Mouse (Mus musculus) limb, embryonic 13.5 days (tissue): Measurements from ENCODE around the gene Lrrc38. TPM values are rescaled to one million over a fixed set of nuclear protein-coding genes. Genes with fewer than 3 reads are reported as not detected.

Source experiments
- ATAC-seq: fragments of 200-750 bp; cut with Nextera tagmentation; 2 replicates; pipeline ENCODE4 v1.8.0; 2017; ENCODE audit warnings: low read depth, moderate number of reproducible peaks, moderate TSS enrichment; ENCODE audit not compliant: low FRiP score
- H3K27ac ChIP-seq: fragments of 300-500 bp; sonication (generic); 2 replicates; pipeline ENCODE4 v1.5.1; 2015; ENCODE audit warnings: inconsistent platforms, mild to moderate bottlenecking, moderate library complexity
- H3K27me3 ChIP-seq: fragments of 300-500 bp; sonication (generic); 2 replicates; pipeline ENCODE4 v1.6.1; 2015; ENCODE audit warnings: mild to moderate bottlenecking, inconsistent platforms
- H3K36me3 ChIP-seq: fragments of 300-500 bp; sonication (generic); 2 replicates; pipeline ENCODE4 v1.6.1; 2015; ENCODE audit warnings: inconsistent platforms, mild to moderate bottlenecking, moderate library complexity
- H3K4me1 ChIP-seq: fragments of 300-500 bp; sonication (generic); 2 replicates; pipeline ENCODE4 v1.6.1; 2015; ENCODE audit warnings: inconsistent platforms
- H3K4me2 ChIP-seq: fragments of 300-500 bp; sonication (generic); replicated peaks from 2 replicates; pipeline ENCODE4 v1.6.1; 2015; ENCODE audit warnings: inconsistent platforms, mild to moderate bottlenecking, moderate library complexity
- H3K4me3 ChIP-seq: fragments of 300-500 bp; sonication (generic); 2 replicates; pipeline ENCODE4 v1.5.1; 2015; ENCODE audit warnings: moderate library complexity, mild to moderate bottlenecking, inconsistent platforms
- H3K9ac ChIP-seq: fragments of 300-500 bp; sonication (generic); 2 replicates; pipeline ENCODE4 v1.6.1; 2015; ENCODE audit warnings: mild to moderate bottlenecking, inconsistent platforms
- H3K9me3 ChIP-seq: fragments of 300-500 bp; sonication (generic); 2 replicates; pipeline ENCODE4 v1.6.1; 2016; ENCODE audit warnings: inconsistent platforms
- WGBS: fragments of 180-500 bp; shearing (Covaris S2); methylation state at CpG from one replicate; pipeline ENCODE4 v1.1.7; 2015; 5-methylcytosine and 5-hydroxymethylcytosine counted together
- polyA plus RNA-seq: library from polyadenylated mRNA; unstranded; fragments of >200 nt; fragmentation: Nextera tagmentation; extraction: Ambion mirVana; gene quantifications from 2 replicates; pipeline ENCODE4 v1.2.1, GENCODE M21; 2015

Lrrc38 gene
- 1.0 TPM in 2 replicates for polyA plus RNA-seq

DNA sequence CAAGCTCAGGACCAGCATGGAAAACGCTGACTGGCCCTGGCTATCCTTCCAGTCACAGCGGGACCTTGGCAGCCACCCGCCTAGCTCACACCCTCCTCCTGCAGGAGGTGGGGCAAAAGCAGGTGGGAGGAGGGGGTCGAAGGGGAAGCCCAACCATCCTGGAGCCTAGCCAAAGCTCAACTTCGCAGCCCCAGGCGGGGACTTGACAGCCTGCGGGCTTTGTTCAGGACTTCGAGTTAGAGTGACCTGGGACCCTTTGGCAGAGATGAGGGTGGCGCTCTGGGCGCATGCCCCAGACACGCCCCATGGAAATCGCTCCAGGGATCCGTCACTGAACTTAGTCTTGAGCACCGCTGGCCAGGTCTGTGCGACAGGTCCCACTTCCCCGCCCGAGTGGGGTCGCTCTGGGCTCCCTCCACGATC, at the start of gene Lrrc38:
TSS of gene Lrrc38 (plus strand) at position 274 of the 423 bp plus-strand sequence.
- Histone ChIP-seq H3K4me1 (peaks cover 22% of the 10 kb centered on the region), H3K27me3 (peaks cover 63% of the 10 kb centered on the region), H3K36me3 (no peaks in the 10 kb centered on the region), H3K4me3 (peak within 1 kb of the TSS; percentile 56), H3K9me3 (no peaks in the 10 kb centered on the region), H3K27ac (no peak within 1 kb of the TSS), H3K4me2 (peak within 1 kb of the TSS; percentile 99), H3K9ac (peak within 1 kb of the TSS; percentile 67)
- WGBS = under 1% methylated on average over 19 of the region's 19 CpGs
- ATAC-seq = peak; percentile 44; the same call in 1 of the 2 replicates

DNA sequence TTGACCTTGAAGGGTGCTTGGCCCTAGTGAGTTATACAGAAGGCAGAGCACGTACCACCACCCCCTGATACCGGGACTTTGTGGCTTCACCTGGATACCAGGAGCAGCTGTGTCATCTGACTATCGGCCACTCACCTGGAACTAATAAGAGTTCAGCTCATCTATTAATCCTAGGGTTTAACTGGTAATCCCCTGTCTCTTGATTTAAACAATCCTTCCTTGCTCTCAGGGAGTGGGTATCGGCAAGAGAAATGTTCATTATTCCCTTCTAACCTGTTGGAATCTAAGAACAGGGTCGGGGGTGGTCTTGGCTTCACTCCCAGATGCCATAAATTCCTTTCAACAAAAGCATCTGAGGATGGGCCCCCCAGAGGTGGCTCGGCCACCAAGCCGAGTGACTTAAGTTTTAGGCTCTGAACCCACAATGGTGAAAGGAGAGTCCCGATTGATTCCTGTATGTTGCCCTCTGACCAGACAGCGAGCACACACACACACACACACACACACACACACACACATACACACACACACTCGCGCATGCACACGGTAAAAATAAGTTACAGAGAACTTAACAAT, 49.4 kb upstream of the Lrrc38 start:
- no peaks in the 10 kb centered on the region for H3K9me3 ChIP-seq
- no peaks in the 10 kb centered on the region for H3K36me3 ChIP-seq
- WGBS = 5% methylated on average over 12 of the region's 12 CpGs
- H3K27ac ChIP-seq = peak overlapping the region; percentile 44; the same call in 1 of the 2 replicates
- H3K4me3 ChIP-seq = peak overlapping the region; percentile 53
- peak overlapping the region; percentile 88 for H3K4me2 ChIP-seq
- H3K27me3 ChIP-seq = no peaks in the 10 kb centered on the region
- H3K9ac ChIP-seq = peak overlapping the region; percentile 64
- H3K4me1 ChIP-seq = peaks cover 59% of the 10 kb centered on the region
- no peak for ATAC-seq

DNA sequence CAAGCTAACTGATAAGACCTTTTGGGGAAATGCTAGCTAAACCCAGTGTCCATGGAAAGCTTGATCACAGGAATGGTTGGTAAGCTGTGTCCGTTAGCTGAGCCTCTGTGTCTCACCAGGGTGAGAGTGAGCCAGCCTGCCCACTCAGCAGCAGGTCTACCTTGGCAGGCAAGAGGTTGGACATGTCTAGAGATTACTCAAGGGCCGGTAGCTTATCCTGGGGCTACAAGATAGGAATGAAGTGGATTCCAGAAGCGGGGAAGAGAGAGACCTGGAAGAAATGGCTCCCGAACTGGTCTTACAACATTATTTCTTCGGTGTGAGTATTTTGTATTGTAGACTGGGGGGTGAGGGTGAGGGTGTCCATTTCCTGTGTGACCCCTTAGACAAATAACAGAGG, 48.5 kb upstream of the Lrrc38 start:
- Histone ChIP-seq H3K27me3 (no peaks in the 10 kb centered on the region), H3K4me2 (peak overlapping the region; percentile 88), H3K4me1 (peaks cover 50% of the 10 kb centered on the region), H3K27ac (no peak overlapping the region), H3K36me3 (no peaks in the 10 kb centered on the region), H3K9ac (no peak overlapping the region), H3K9me3 (no peaks in the 10 kb centered on the region), H3K4me3 (no peak overlapping the region)
- 52% methylated on average over 5 of the region's 5 CpGs for WGBS
- ATAC-seq = no peak

DNA sequence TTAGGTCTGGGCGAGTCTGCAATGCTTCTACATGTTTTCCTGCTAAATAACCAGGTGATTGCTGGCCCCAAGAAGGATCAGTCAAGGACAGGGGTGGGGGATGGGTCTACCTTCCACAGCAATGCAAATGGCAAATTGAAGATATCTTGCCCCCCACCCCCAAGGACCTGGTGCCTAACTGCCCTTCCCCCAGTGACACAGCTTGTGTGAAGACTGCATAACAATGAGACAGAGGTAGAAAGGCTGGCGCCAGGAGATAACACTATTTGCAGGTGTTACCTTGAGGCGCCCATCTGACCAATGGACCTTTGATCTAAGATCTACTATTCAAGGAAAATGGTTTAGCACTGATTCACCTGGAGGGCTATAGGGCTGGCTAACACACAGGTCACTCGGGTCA, 47.7 kb upstream of the Lrrc38 start:
- Histone ChIP-seq H3K36me3 (no peaks in the 10 kb centered on the region), H3K4me1 (peaks cover 43% of the 10 kb centered on the region), H3K27me3 (no peaks in the 10 kb centered on the region), H3K9ac (no peak overlapping the region), H3K9me3 (no peaks in the 10 kb centered on the region), H3K27ac (no peak overlapping the region), H3K4me2 (no peak overlapping the region), H3K4me3 (no peak overlapping the region)
- ATAC-seq = no peak
- WGBS = 55% methylated on average over 4 of the region's 4 CpGs

DNA sequence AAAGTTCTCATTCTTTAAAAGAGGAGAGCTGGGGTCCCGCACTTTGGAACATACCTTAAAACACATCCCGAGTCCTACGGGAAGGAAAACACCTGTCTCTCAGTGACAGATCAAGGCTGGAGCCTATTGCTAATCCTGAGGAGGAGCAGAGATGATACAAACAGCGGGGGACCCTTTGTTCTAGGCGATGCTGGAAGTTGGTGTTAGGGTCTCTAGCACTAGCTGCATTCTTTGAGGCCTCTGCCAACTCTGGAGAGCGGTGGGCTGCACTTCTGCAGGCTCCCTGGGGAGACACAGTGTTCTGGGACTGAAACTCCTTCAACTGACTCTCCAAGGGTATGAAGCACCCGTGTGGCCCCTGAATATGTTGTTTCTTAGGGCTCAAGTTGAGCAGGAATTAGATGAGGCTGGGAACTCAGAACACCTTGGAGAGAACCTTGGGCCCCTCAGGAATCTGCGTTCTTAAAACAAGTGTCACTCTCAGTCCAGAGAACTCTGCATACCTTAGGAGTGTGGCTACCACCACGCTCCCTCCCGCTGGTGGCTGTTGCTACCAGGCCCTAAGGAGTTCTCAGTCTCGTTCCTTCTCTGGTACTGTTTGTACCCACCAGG, 47.2 kb upstream of the Lrrc38 start:
- Histone ChIP-seq H3K36me3 (no peaks in the 10 kb centered on the region), H3K27me3 (no peaks in the 10 kb centered on the region), H3K27ac (no peak overlapping the region), H3K9ac (no peak overlapping the region), H3K4me3 (no peak overlapping the region), H3K4me2 (no peak overlapping the region), H3K4me1 (peaks cover 38% of the 10 kb centered on the region), H3K9me3 (no peaks in the 10 kb centered on the region)
- WGBS = 47% methylated on average over 11 of the region's 11 CpGs
- ATAC-seq = no peak

DNA sequence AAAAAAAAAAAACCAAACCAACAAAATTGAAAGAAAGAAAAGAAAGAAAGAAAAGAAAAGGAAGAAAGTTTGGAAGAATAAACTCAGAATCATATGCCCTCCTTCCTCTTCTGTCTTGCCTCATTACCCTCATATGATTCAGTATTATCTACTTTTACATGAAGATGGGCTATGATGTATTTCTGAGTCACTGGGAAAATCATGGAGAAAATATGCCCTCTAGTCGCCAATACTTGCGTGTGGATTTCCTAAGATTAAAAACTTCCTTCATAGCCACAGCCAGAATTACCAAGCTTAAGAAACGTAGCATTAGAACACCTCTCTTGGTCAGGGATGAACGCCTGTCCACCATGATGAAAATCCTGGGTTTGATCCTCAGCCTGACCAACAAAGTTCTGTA, 44.5 kb upstream of the Lrrc38 start:
- Histone ChIP-seq H3K4me3 (no peak overlapping the region), H3K27me3 (no peaks in the 10 kb centered on the region), H3K9me3 (no peaks in the 10 kb centered on the region), H3K4me2 (no peak overlapping the region), H3K4me1 (peaks cover 18% of the 10 kb centered on the region), H3K36me3 (no peaks in the 10 kb centered on the region), H3K9ac (no peak overlapping the region), H3K27ac (no peak overlapping the region)
- no peak for ATAC-seq
- WGBS = 94% methylated on average over 4 of the region's 4 CpGs

DNA sequence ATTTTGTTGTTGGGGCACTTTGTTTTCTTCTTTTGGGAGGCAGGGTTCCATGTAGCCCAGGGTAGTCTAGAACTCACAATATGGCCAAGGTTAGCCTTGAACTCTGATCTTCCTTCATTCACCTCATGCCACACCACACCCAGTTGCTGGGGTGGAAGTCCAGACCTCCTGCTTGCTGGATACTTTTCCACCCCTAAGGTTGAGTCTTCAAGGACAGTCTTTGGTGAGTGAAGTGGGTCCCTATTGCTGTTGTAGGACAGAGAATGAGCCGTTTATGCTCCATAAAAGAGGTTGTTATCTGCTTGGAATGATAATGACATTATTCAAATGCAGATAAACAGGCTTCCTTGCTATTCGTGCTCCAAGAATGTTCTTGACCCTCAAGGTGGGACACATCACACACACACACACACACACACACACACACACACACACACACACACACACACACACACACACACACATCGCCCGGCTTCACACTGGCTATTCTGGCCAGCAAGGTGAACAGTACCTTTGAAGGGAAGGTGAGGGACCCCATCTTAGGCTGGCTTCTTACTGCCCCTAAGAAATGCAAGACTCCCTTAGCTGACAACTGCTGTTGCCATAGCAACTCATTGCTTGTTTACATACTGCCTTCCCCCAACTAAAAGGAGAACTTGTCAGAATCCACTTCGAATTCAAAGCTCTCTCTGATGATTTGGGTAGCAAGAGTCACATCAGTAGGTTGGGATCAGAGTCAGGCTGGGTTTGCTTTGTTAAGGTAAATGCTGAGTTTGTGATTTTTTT, 43.4 kb upstream of the Lrrc38 start:
- no peak for ATAC-seq
- Histone ChIP-seq H3K36me3 (peaks cover 3% of the 10 kb centered on the region; the same call in 1 of the 2 replicates), H3K9me3 (no peaks in the 10 kb centered on the region), H3K27ac (no peak overlapping the region), H3K4me3 (no peak overlapping the region), H3K4me1 (peaks cover 6% of the 10 kb centered on the region; the same call in 1 of the 2 replicates), H3K27me3 (no peaks in the 10 kb centered on the region), H3K9ac (no peak overlapping the region), H3K4me2 (no peak overlapping the region)
- 62% methylated on average over 5 of the region's 5 CpGs for WGBS

DNA sequence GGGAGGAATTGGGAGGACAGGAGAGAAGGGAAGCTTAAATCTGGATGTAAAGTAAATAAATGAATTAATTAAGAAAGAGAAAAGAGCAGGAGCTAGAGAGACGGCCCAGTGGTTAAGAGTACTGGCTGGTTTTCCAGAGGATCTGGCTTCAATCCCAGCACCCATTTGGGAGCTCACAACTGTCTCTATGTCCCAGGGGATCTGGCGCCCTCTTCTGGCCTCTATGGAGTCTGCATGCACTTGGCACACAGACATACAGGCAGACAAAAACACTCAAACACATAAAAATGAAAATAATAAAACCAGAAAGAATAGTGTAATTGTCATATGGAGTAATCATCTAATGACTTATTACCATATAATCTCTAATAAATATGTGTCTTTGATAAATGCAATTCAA, 38.2 kb upstream of the Lrrc38 start:
- Histone ChIP-seq H3K4me1 (no peaks in the 10 kb centered on the region), H3K9ac (no peak overlapping the region), H3K9me3 (no peaks in the 10 kb centered on the region), H3K4me3 (no peak overlapping the region), H3K36me3 (peaks cover 3% of the 10 kb centered on the region; the same call in 1 of the 2 replicates), H3K4me2 (no peak overlapping the region), H3K27ac (no peak overlapping the region), H3K27me3 (no peaks in the 10 kb centered on the region)
- no peak for ATAC-seq
- WGBS = 44% methylated on average over 2 of the region's 2 CpGs

DNA sequence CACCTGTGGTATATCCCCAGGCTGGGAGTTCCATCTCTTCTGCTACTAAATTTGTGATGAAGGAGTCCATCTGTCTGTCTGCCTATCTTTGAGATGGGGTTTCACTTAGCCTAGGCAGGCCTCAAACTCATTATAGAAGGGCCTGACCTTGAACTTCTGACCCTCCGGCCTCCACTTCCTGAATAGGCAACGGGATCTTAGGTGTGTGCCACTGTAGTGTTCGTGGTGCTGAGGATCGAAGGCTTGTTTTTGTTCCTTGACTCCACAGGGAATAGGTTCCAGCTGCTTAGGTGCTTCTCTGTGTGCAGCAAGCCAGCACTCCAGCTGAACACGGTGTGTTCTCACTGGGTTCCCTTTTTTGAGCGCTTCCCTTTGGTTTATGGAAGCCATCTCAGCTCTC, 36.3 kb upstream of the Lrrc38 start:
- H3K4me3 ChIP-seq = no peak overlapping the region
- no peak overlapping the region for H3K27ac ChIP-seq
- H3K9ac ChIP-seq = no peak overlapping the region
- H3K36me3 ChIP-seq = peaks cover 3% of the 10 kb centered on the region; the same call in 1 of the 2 replicates
- WGBS = 71% methylated on average over 6 of the region's 6 CpGs
- no peak for ATAC-seq
- H3K9me3 ChIP-seq = no peaks in the 10 kb centered on the region
- H3K4me2 ChIP-seq = no peak overlapping the region
- no peaks in the 10 kb centered on the region for H3K27me3 ChIP-seq
- no peaks in the 10 kb centered on the region for H3K4me1 ChIP-seq

DNA sequence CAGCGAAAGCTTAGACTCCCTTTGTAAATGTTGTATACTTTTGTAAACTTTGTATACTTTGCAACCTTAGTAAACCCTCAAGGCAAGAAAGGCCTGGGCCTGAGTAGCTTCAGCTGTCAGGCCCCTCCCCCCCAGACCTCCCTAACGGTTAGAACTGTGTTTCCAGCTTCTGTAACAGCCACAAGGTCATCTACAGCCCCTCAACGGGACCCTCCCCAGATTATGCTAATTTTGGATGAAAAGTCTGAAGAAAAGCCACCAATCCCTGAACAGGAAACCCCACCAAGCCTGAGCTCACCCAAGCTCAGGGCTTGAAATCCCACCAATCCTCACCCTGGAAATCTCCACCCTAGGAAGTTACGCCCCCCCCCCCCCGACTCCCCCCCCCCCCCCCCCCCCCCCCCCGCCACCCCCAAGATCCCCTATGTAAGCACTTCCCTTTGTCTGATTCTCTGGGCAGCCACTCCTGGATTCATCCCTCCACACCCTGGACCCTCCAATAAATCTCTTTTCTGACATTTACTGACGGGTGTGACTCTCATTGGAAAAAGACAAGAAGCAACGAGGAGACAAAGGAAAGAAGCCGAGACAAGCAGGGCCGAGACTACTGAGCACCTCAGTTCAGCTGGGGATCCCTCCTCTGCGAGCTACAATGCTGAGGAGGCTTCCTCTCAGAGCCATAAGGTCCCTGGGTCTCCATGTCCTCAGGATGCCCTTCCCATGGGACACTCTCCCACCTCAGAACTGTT, 25.2 kb upstream of the Lrrc38 start:
- no peak overlapping the region for H3K4me3 ChIP-seq
- no peaks in the 10 kb centered on the region; the same call in 1 of the 2 replicates for H3K36me3 ChIP-seq
- no peaks in the 10 kb centered on the region for H3K9me3 ChIP-seq
- H3K27ac ChIP-seq = no peak overlapping the region
- H3K4me1 ChIP-seq = peaks cover 11% of the 10 kb centered on the region
- no peak for ATAC-seq
- H3K9ac ChIP-seq = peak overlapping the region; percentile 25; the same call in 1 of the 2 replicates
- WGBS = 15% methylated on average over 9 of the region's 11 CpGs
- peak overlapping the region; percentile 61 for H3K4me2 ChIP-seq
- no peaks in the 10 kb centered on the region for H3K27me3 ChIP-seq

DNA sequence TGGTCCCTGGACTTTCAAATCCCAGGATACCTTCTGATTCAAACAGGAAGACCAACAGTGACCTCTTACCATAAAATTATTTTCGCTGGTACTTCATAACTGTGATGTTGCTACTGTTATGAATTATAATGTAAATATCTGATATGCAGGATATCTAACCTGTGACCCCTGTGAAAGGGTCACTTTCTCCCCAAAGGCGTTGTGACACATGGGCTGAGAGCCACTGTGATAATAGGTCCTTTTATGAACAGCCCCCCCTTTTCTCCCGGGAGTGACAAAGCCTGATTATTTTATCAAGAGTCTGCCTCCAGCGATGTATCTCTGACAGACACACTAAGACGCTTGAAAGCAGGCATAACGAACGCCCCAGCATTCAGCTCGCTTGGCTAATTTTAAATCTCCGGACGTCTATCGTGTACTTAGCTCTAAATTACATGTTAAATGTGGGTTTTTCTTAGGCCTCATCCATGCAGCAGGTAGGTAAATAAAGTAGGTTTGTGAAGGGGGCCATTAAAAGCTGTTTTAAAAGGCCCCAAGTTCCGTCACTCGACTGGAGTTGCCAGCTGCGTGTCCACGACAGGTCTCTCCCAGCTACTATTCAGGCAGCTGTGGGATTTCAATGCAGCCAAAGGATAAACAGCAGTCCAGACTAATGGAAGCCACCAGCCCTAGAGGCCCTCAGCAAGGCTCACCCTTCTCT, 24.5 kb upstream of the Lrrc38 start:
- WGBS = 23% methylated on average over 15 of the region's 15 CpGs
- H3K4me2 ChIP-seq = peak overlapping the region; percentile 61
- H3K27me3 ChIP-seq = no peaks in the 10 kb centered on the region
- H3K9ac ChIP-seq = peak overlapping the region; percentile 31; the same call in 1 of the 2 replicates
- no peak overlapping the region for H3K27ac ChIP-seq
- H3K36me3 ChIP-seq = no peaks in the 10 kb centered on the region; the same call in 1 of the 2 replicates
- H3K4me1 ChIP-seq = peaks cover 17% of the 10 kb centered on the region
- H3K9me3 ChIP-seq = no peaks in the 10 kb centered on the region
- peak overlapping the region; percentile 32 for H3K4me3 ChIP-seq
- 0 out of 2 replicates have a peak, but pooled peaks have one; percentile 32 for ATAC-seq
